Mouse (Mus musculus) urinary bladder, postnatal 25 days (tissue): Measurements from ENCODE around the gene Srsf5.
"Not testable (repeated sequence)": the region's sequence is repeated elsewhere in the genome, so short reads cannot be mapped to it uniquely, and the experiment has no call there.

Experiments
- DNase-seq: peaks from one replicate; pipeline ENCODE4 v3.0.0; 2022; ENCODE audit warnings: low spot score

Gene Srsf5

GRCm38 (mm10) chr12:80945334-80945995 is at the start of gene Srsf5:
TSS of gene Srsf5 (plus strand) at chr12:80945504.
- peak; percentile 98 for DNase-seq

GRCm38 (mm10) chr12:80909631-80910030 is 35.7 kb upstream of the Srsf5 start:
- DNase-seq = no peak

GRCm38 (mm10) chr12:80917764-80918163 is 27.5 kb upstream of the Srsf5 start:
- peak; percentile 30 for DNase-seq

GRCm38 (mm10) chr12:80921301-80921700 is 24.0 kb upstream of the Srsf5 start:
- no peak for DNase-seq

- no peak for DNase-seq
Measured at GRCm38 (mm10) chr12:80922869-80923268, 22.4 kb upstream of the Srsf5 start.

- no peak for DNase-seq
Measured at GRCm38 (mm10) chr12:80923602-80924001, 21.7 kb upstream of the Srsf5 start.

- peak; percentile 77 for DNase-seq
Measured at GRCm38 (mm10) chr12:80924205-80924604, 21.1 kb upstream of the Srsf5 start.

- no peak for DNase-seq
Measured at GRCm38 (mm10) chr12:80925919-80926318, 19.4 kb upstream of the Srsf5 start.

- no peak for DNase-seq
Measured at GRCm38 (mm10) chr12:80926550-80926949, 18.8 kb upstream of the Srsf5 start.

- DNase-seq = no peak
Measured at GRCm38 (mm10) chr12:80927518-80927917, 17.8 kb upstream of the Srsf5 start.

GRCm38 (mm10) chr12:80928881-80929280 is 16.4 kb upstream of the Srsf5 start:
- no peak for DNase-seq

- no peak for DNase-seq
Measured at GRCm38 (mm10) chr12:80930141-80930540, 15.2 kb upstream of the Srsf5 start.

GRCm38 (mm10) chr12:80931402-80932140 is 13.7 kb upstream of the Srsf5 start:
- no peak for DNase-seq

- no peak for DNase-seq
Measured at GRCm38 (mm10) chr12:80932865-80933264, 12.4 kb upstream of the Srsf5 start.

GRCm38 (mm10) chr12:80936751-80937150 is 8.6 kb upstream of the Srsf5 start:
- DNase-seq = no peak

GRCm38 (mm10) chr12:80937331-80938029 is 7.8 kb upstream of the Srsf5 start:
- no peak for DNase-seq

- DNase-seq = peak; percentile 46
Measured at GRCm38 (mm10) chr12:80938642-80939041, 6.7 kb upstream of the Srsf5 start.

- no peak for DNase-seq
Measured at GRCm38 (mm10) chr12:80939165-80939564, 6.1 kb upstream of the Srsf5 start.

- DNase-seq = no peak
Measured at GRCm38 (mm10) chr12:80941886-80942285, 3.4 kb upstream of the Srsf5 start.

GRCm38 (mm10) chr12:80943395-80943794 is 1.9 kb upstream of the Srsf5 start:
- no peak for DNase-seq

GRCm38 (mm10) chr12:80944204-80944603 is 1.1 kb upstream of the Srsf5 start:
- DNase-seq = no peak

GRCm38 (mm10) chr12:80944963-80945333 is 356 bp upstream of the Srsf5 start:
- DNase-seq = not testable (repeated sequence)

- peak; percentile 93 for DNase-seq
Measured at GRCm38 (mm10) chr12:80945996-80946355, 672 bp downstream of the Srsf5 start.
